Mouse (Mus musculus) C2C12 (cell line): ENCODE measurements at regions not wholly inside any gene's neighbourhood (a gene's known extent, or its start where the extent isn't known, plus 50 kb on each side); places are given as distances from the start of the nearest gene placed in this dataset.

ENCODE experiments used
- CEBPB ChIP-seq: IDR thresholded peaks from one replicate; pipeline ENCODE4 v1.6.1; 2011; ENCODE audit warnings: low read depth, mild to moderate bottlenecking, control low read depth, moderate library complexity
- CTCF ChIP-seq: IDR thresholded peaks from one replicate; pipeline ENCODE4 v1.5.1; 2011; ENCODE audit not compliant: control insufficient read depth, insufficient read depth, insufficient read length
- FOSL1 ChIP-seq: IDR thresholded peaks from one replicate; pipeline ENCODE4 v1.8.0; 2011; ENCODE audit warnings: mild to moderate bottlenecking, low read length; ENCODE audit not compliant: poor library complexity, insufficient read depth, severe bottlenecking
- MAX ChIP-seq: IDR thresholded peaks from one replicate; pipeline ENCODE4 v1.6.1; 2011; ENCODE audit warnings: mild to moderate bottlenecking, control low read depth
- MYOD1 ChIP-seq: IDR thresholded peaks from one replicate; pipeline ENCODE4 v1.6.1; 2011; ENCODE audit warnings: low read depth; ENCODE audit not compliant: control insufficient read depth, insufficient read length
- MYOG ChIP-seq: IDR thresholded peaks from one replicate; pipeline ENCODE4 v1.6.1; 2011; ENCODE audit not compliant: control insufficient read depth, insufficient read length; ENCODE audit errors: extremely low read depth
- USF1 ChIP-seq: IDR thresholded peaks from one replicate; pipeline ENCODE4 v1.6.1; 2011; ENCODE audit warnings: low read depth, mild to moderate bottlenecking, control low read depth, moderate library complexity

GRCm38 (mm10) chr4:142792606-142792970 is 420.2 kb downstream of the Prdm2 start:
- TF ChIP-seq FOSL1 (no peak), CTCF (no peak), MAX (no peak), MYOG (no peak), CEBPB (no peak), USF1 (no peak), MYOD1 (no peak)
